Mouse (Mus musculus): ENCODE results near the gene Spata32. TPM values are rescaled to one million over a fixed set of nuclear protein-coding genes. Genes with fewer than 3 reads are reported as not detected.

Spata32 gene
- polyA plus RNA-seq, 1 experiment from 2014 or later: not detected

GRCm38 (mm10) chr11:103180426-103180825 lies 37.8 kb downstream of the Spata32 start:
- ATAC-seq (replicated peaks; ENCODE audit: low FRiP score, low read depth) (no peak), DNase-seq (ENCODE audit: low spot score) (no peak)
- H3K9me3 ChIP-seq (replicated peaks; ENCODE audit: low read length): no peaks in the 10 kb centered on the region
- H3K4me3 ChIP-seq (replicated peaks; ENCODE audit: low read depth, low read length): no peak overlapping the region
- 86% methylated on average over 1 of the region's 1 CpGs for WGBS
- no peaks in the 10 kb centered on the region for H3K27me3 ChIP-seq (ENCODE audit: insufficient read depth, low read length)
- no peak overlapping the region for H3K9ac ChIP-seq (ENCODE audit: low read depth, low read length)
- H3K27ac ChIP-seq: peak overlapping the region; percentile 19
- H3K36me3 ChIP-seq (ENCODE audit: insufficient read depth, low read length): no peaks in the 10 kb centered on the region
- H3K4me1 ChIP-seq (replicated peaks; ENCODE audit: insufficient read depth, low read length): 0 out of 2 replicates have a peak, but pooled peaks cover 4% of the 10 kb centered on the region
- no peak overlapping the region for H3K4me2 ChIP-seq (ENCODE audit: low read length)
- no peak for TF ChIP-seq CTCF (IDR thresholded peaks at IDR 0.05; ENCODE audit: low read depth)

GRCm38 (mm10) chr11:103178748-103179147 lies 39.5 kb downstream of the Spata32 start:
- Histone ChIP-seq H3K9me3 (replicated peaks; ENCODE audit: low read length) (no peaks in the 10 kb centered on the region), H3K9ac (ENCODE audit: low read depth, low read length) (no peak overlapping the region), H3K4me1 (replicated peaks; ENCODE audit: insufficient read depth, low read length) (0 out of 2 replicates have a peak, but pooled peaks cover 13% of the 10 kb centered on the region), H3K4me3 (replicated peaks; ENCODE audit: low read depth, low read length) (no peak overlapping the region), H3K27me3 (ENCODE audit: insufficient read depth, low read length) (no peaks in the 10 kb centered on the region), H3K4me2 (ENCODE audit: low read length) (no peak overlapping the region), H3K27ac (no peak overlapping the region), H3K36me3 (ENCODE audit: insufficient read depth, low read length) (no peaks in the 10 kb centered on the region)
- 91% methylated on average over 8 of the region's 8 CpGs for WGBS
- ATAC-seq (replicated peaks; ENCODE audit: low FRiP score, low read depth) (no peak), DNase-seq (ENCODE audit: low spot score) (no peak)
- no peak for TF ChIP-seq CTCF (IDR thresholded peaks at IDR 0.05; ENCODE audit: low read depth)

GRCm38 (mm10) chr11:103177815-103178485 lies 40.3 kb downstream of the Spata32 start:
- Histone ChIP-seq H3K4me3 (replicated peaks; ENCODE audit: low read depth, low read length) (no peak overlapping the region), H3K36me3 (ENCODE audit: insufficient read depth, low read length) (no peaks in the 10 kb centered on the region), H3K9ac (ENCODE audit: low read depth, low read length) (no peak overlapping the region), H3K4me1 (replicated peaks; ENCODE audit: insufficient read depth, low read length) (0 out of 2 replicates have a peak, but pooled peaks cover 13% of the 10 kb centered on the region), H3K27me3 (ENCODE audit: insufficient read depth, low read length) (no peaks in the 10 kb centered on the region), H3K4me2 (ENCODE audit: low read length) (no peak overlapping the region), H3K27ac (no peak overlapping the region), H3K9me3 (replicated peaks; ENCODE audit: low read length) (no peaks in the 10 kb centered on the region)
- DNase-seq (ENCODE audit: low spot score) (no peak), ATAC-seq (replicated peaks; ENCODE audit: low FRiP score, low read depth) (no peak)
- TF ChIP-seq CTCF (IDR thresholded peaks at IDR 0.05; ENCODE audit: low read depth): no peak
- 76% methylated on average over 15 of the region's 15 CpGs for WGBS

GRCm38 (mm10) chr11:103177216-103177615 lies 41.0 kb downstream of the Spata32 start:
- Histone ChIP-seq H3K36me3 (ENCODE audit: insufficient read depth, low read length) (no peaks in the 10 kb centered on the region), H3K4me1 (replicated peaks; ENCODE audit: insufficient read depth, low read length) (0 out of 2 replicates have a peak, but pooled peaks cover 13% of the 10 kb centered on the region), H3K4me2 (ENCODE audit: low read length) (no peak overlapping the region), H3K27me3 (ENCODE audit: insufficient read depth, low read length) (no peaks in the 10 kb centered on the region), H3K4me3 (replicated peaks; ENCODE audit: low read depth, low read length) (no peak overlapping the region), H3K9ac (ENCODE audit: low read depth, low read length) (no peak overlapping the region), H3K27ac (no peak overlapping the region), H3K9me3 (replicated peaks; ENCODE audit: low read length) (no peaks in the 10 kb centered on the region)
- no peak for TF ChIP-seq CTCF (IDR thresholded peaks at IDR 0.05; ENCODE audit: low read depth)
- DNase-seq (ENCODE audit: low spot score) (no peak), ATAC-seq (replicated peaks; ENCODE audit: low FRiP score, low read depth) (no peak)
- WGBS: 84% methylated on average over 5 of the region's 5 CpGs

DNA sequence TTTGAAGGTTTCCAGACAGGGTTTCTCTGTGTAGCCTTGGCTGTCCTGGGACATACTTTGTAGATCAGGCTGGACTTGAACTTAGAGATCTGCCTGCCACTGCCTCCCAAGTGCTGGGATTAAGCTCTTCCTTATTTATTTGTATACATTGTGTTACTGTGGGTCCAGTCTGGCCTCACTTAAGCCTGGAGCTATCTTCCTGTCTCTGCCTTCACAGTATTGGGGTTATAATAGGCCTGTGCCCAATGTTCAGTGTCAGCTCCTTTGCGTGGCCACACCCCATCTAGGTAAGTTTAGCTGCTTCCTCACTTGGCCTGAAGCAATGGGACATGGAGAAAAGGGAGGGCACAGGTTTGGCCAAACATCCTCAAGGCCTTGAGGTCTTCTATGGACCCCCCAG lies 41.7 kb downstream of the Spata32 start:
- H3K4me3 ChIP-seq (replicated peaks; ENCODE audit: low read depth, low read length): no peak overlapping the region
- H3K9me3 ChIP-seq (replicated peaks; ENCODE audit: low read length): no peaks in the 10 kb centered on the region
- no peaks in the 10 kb centered on the region for H3K36me3 ChIP-seq (ENCODE audit: insufficient read depth, low read length)
- H3K27me3 ChIP-seq (ENCODE audit: insufficient read depth, low read length): no peaks in the 10 kb centered on the region
- 86% methylated on average over 1 of the region's 1 CpGs for WGBS
- ATAC-seq (replicated peaks; ENCODE audit: low FRiP score, low read depth) (no peak), DNase-seq (ENCODE audit: low spot score) (no peak)
- no peak overlapping the region for H3K4me2 ChIP-seq (ENCODE audit: low read length)
- H3K9ac ChIP-seq (ENCODE audit: low read depth, low read length): no peak overlapping the region
- H3K27ac ChIP-seq: no peak overlapping the region
- no peak for TF ChIP-seq CTCF (IDR thresholded peaks at IDR 0.05; ENCODE audit: low read depth)
- 0 out of 2 replicates have a peak, but pooled peaks cover 16% of the 10 kb centered on the region for H3K4me1 ChIP-seq (replicated peaks; ENCODE audit: insufficient read depth, low read length)

GRCm38 (mm10) chr11:103175688-103176442 lies 42.4 kb downstream of the Spata32 start:
- no peak for DNase-seq (ENCODE audit: low spot score)

More at GRCm38 (mm10) chr11:103175688-103176442, 42.4 kb downstream of the Spata32 start:
- no peak for ATAC-seq (replicated peaks; ENCODE audit: low FRiP score, low read depth)
- Histone ChIP-seq H3K9ac (ENCODE audit: low read depth, low read length) (no peak overlapping the region), H3K36me3 (ENCODE audit: insufficient read depth, low read length) (no peaks in the 10 kb centered on the region), H3K4me2 (ENCODE audit: low read length) (no peak overlapping the region), H3K27ac (no peak overlapping the region), H3K9me3 (replicated peaks; ENCODE audit: low read length) (no peaks in the 10 kb centered on the region), H3K4me3 (replicated peaks; ENCODE audit: low read depth, low read length) (no peak overlapping the region), H3K4me1 (replicated peaks; ENCODE audit: insufficient read depth, low read length) (0 out of 2 replicates have a peak, but pooled peaks cover 19% of the 10 kb centered on the region), H3K27me3 (ENCODE audit: insufficient read depth, low read length) (no peaks in the 10 kb centered on the region)
- no peak for TF ChIP-seq CTCF (IDR thresholded peaks at IDR 0.05; ENCODE audit: low read depth)
- WGBS: 55% methylated on average over 14 of the region's 14 CpGs
